Mouse (Mus musculus) ES-E14 (cell line): ENCODE measurements around the gene Tssk6. TPM values are rescaled to one million over a fixed set of nuclear protein-coding genes. Genes with fewer than 3 reads are reported as not detected.

ENCODE experiments used
- DNase-seq: peaks from one replicate; pipeline ENCODE4 v3.0.0-alpha.2; 2013; ENCODE audit warnings: low read depth, low spot score
- H3K27ac ChIP-seq: 2 replicates; pipeline ENCODE4 v1.5.1; 2012; ENCODE audit warnings: low read depth, mild to moderate bottlenecking, low read length, moderate library complexity, mixed read lengths; ENCODE audit not compliant: poor library complexity, insufficient read depth, severe bottlenecking
- H3K36me3 ChIP-seq: 2 replicates; pipeline ENCODE4 v1.6.1; 2012; ENCODE audit warnings: mild to moderate bottlenecking, low read length, moderate library complexity, mixed read lengths; ENCODE audit not compliant: control insufficient read depth, poor library complexity, insufficient read depth, severe bottlenecking
- H3K4me1 ChIP-seq, 2 experiments: fragments of 150-350 bp in 1 of 2; sonication (generic) in 1 of 2; 2 replicates each; pipeline ENCODE4 v1.6.1; 2012; ENCODE audit warnings: low read length in 2 of 2, mild to moderate bottlenecking in 1 of 2, mixed read lengths in 1 of 2; ENCODE audit not compliant: control insufficient read depth in 2 of 2, insufficient read depth in 2 of 2, poor library complexity in 1 of 2
- H3K4me3 ChIP-seq, 2 experiments: fragments of 150-350 bp in 1 of 2; sonication (generic) in 1 of 2; 2 replicates each; pipeline ENCODE4 v1.5.1; 2012; ENCODE audit warnings: low read length in 2 of 2, low read depth in 1 of 2, mild to moderate bottlenecking in 1 of 2, mixed read lengths in 1 of 2; ENCODE audit not compliant: insufficient read depth in 1 of 2, poor library complexity in 1 of 2, severe bottlenecking in 1 of 2
- H3K9ac ChIP-seq: 2 replicates; pipeline ENCODE4 v1.6.1; 2012; ENCODE audit warnings: low read depth, mild to moderate bottlenecking, low read length, mixed read lengths; ENCODE audit not compliant: poor library complexity, insufficient read depth, severe bottlenecking
- H3K9me3 ChIP-seq: fragments of 150-350 bp; sonication (generic); 2 replicates; pipeline ENCODE4 v1.6.1; 2012; ENCODE audit warnings: low read depth, mild to moderate bottlenecking, low read length; ENCODE audit not compliant: control insufficient read depth, insufficient read depth
- CHD2 ChIP-seq: IDR thresholded peaks from 2 replicates; pipeline ENCODE4 v1.6.1; 2014; ENCODE audit warnings: mild to moderate bottlenecking, low read depth, low read length, inconsistent platforms
- HCFC1 ChIP-seq: IDR thresholded peaks from 2 replicates; pipeline ENCODE4 v1.6.1; 2012; ENCODE audit warnings: low read length, inconsistent platforms, borderline replicate concordance; ENCODE audit not compliant: insufficient read depth
- MAFK ChIP-seq: IDR thresholded peaks from 2 replicates; pipeline ENCODE4 v1.6.1; 2014; ENCODE audit warnings: mild to moderate bottlenecking, low read depth, low read length, inconsistent platforms; ENCODE audit not compliant: insufficient read depth
- ZC3H11A ChIP-seq: IDR thresholded peaks from 2 replicates; pipeline ENCODE4 v1.6.1; 2012; ENCODE audit warnings: low read depth, mild to moderate bottlenecking, inconsistent platforms, low read length, borderline replicate concordance
- ZNF384 ChIP-seq: IDR thresholded peaks from 2 replicates; pipeline ENCODE4 v1.6.1; 2012; ENCODE audit warnings: low read depth, low read length, inconsistent platforms
- in situ Hi-C, 2 experiments: fragments of 600-800 bp; cut with MboI; formaldehyde crosslinking; loops; one replicate each; pipeline ENCODE4 v1.15.1; 2025; ENCODE audit warnings: low sequenced_read_pairs in 2 of 2, inconsistent platforms in 1 of 2; ENCODE audit not compliant: unreplicated experiment in 2 of 2
- total RNA-seq: library from RNA; depleted of rRNA; stranded (reverse); fragments of 300-350 nt; gene quantifications from 2 replicates; pipeline ENCODE4 v1.2.3, GENCODE M21; 2012

Gene Tssk6
- total RNA-seq, 1 experiment, result 2.5 TPM

GRCm38 (mm10) chr8:69863387-69864020 is 38.5 kb upstream of the Tssk6 start:
- no peaks in the 10 kb centered on the region for H3K36me3 ChIP-seq
- no peaks in the 10 kb centered on the region for H3K9me3 ChIP-seq
- H3K4me3 ChIP-seq, result no peak overlapping the region
- no peak overlapping the region for H3K27ac ChIP-seq
- H3K9ac ChIP-seq, result no peak overlapping the region
- in situ Hi-C loops, result no loop called here
- peaks cover 0 to 2% of the 10 kb centered on the region in 2 experiments; a peak in 1 of 4 replicates for H3K4me1 ChIP-seq
- TF ChIP-seq MAFK (no peak), ZNF384 (no peak), CHD2 (no peak), ZC3H11A (no peak), HCFC1 (no peak)
- no peak for DNase-seq

- TF ChIP-seq ZC3H11A (no peak), CHD2 (no peak), ZNF384 (no peak), MAFK (no peak), HCFC1 (no peak)
- no peaks in the 10 kb centered on the region for H3K36me3 ChIP-seq
- H3K27ac ChIP-seq, result no peak overlapping the region
- H3K4me3 ChIP-seq, result no peak overlapping the region
- in situ Hi-C loops, result no loop called here
- H3K9ac ChIP-seq, result no peak overlapping the region
- no peaks in the 10 kb centered on the region for H3K9me3 ChIP-seq
- H3K4me1 ChIP-seq, result peaks cover 0 to 2% of the 10 kb centered on the region in 2 experiments; a peak in 1 of 4 replicates
- no peak for DNase-seq
These were observed 37.8 kb upstream of the Tssk6 start for GRCm38 (mm10) chr8:69864180-69864579.

- Histone ChIP-seq H3K36me3 (no peaks in the 10 kb centered on the region), H3K4me1 (no peaks in the 10 kb centered on the region), H3K9ac (no peak overlapping the region), H3K9me3 (no peaks in the 10 kb centered on the region), H3K27ac (no peak overlapping the region), H3K4me3 (no peak overlapping the region)
- TF ChIP-seq HCFC1, result no peak
- no peak for TF ChIP-seq CHD2
- no peak for TF ChIP-seq MAFK
- no peak for TF ChIP-seq ZNF384
- no peak for TF ChIP-seq ZC3H11A
- in situ Hi-C loops, result no loop called here
- no peak for DNase-seq
These were observed 34.2 kb upstream of the Tssk6 start for GRCm38 (mm10) chr8:69867696-69868326.

GRCm38 (mm10) chr8:69870003-69870765 is 31.8 kb upstream of the Tssk6 start:
- TF ChIP-seq HCFC1, result no peak
- Histone ChIP-seq H3K4me1 (no peaks in the 10 kb centered on the region), H3K4me3 (no peak overlapping the region), H3K36me3 (no peaks in the 10 kb centered on the region), H3K9ac (no peak overlapping the region), H3K9me3 (no peaks in the 10 kb centered on the region), H3K27ac (no peak overlapping the region)
- in situ Hi-C loops, result loop anchor here in 1 of 2 experiments (10.0 kb wide), 1 partner anchor 545 kb away; no protein-coding TSS in a partner anchor
- DNase-seq, result no peak
